Mouse (Mus musculus): ENCODE measurements around the gene Mob2.

The Mob2 gene

GRCm38 (mm10) chr7:142060931-142061565 is at the start of gene Mob2:
Mob2 (minus strand) TSS chr7:142061065.
- peak; percentile 92 to 96 for DNase-seq

GRCm38 (mm10) chr7:142104747-142105146 is 43.9 kb upstream of the Mob2 start:
- no peak for DNase-seq

- DNase-seq, result peak; percentile 88 to 90
Measured at GRCm38 (mm10) chr7:142097776-142098175, 36.9 kb upstream of the Mob2 start.

- DNase-seq, result no peak
Measured at GRCm38 (mm10) chr7:142096701-142097100, 35.8 kb upstream of the Mob2 start.

- DNase-seq, result peak; percentile 88 to 94
Measured at GRCm38 (mm10) chr7:142095183-142095931, 34.5 kb upstream of the Mob2 start, which contains the start of gene Dusp8. Dusp8 (minus strand) TSS chr7:142095843.

GRCm38 (mm10) chr7:142094301-142095143 is 33.7 kb upstream of the Mob2 start:
- peak in 1 of 2 experiments; percentile 64 for DNase-seq

GRCm38 (mm10) chr7:142093696-142094240 is 32.9 kb upstream of the Mob2 start:
- DNase-seq, result no peak

GRCm38 (mm10) chr7:142092991-142093390 is 32.1 kb upstream of the Mob2 start:
- no peak for DNase-seq

- no peak for DNase-seq
Measured at GRCm38 (mm10) chr7:142091848-142092247, 31.0 kb upstream of the Mob2 start.

GRCm38 (mm10) chr7:142089648-142090447 is 29.0 kb upstream of the Mob2 start:
- no peak for DNase-seq

GRCm38 (mm10) chr7:142088886-142089285 is 28.0 kb upstream of the Mob2 start:
- DNase-seq, result no peak

GRCm38 (mm10) chr7:142087069-142087652 is 26.3 kb upstream of the Mob2 start:
- no peak for DNase-seq

- no peak for DNase-seq
Measured at GRCm38 (mm10) chr7:142086159-142086905, 25.5 kb upstream of the Mob2 start.

- peak; percentile 78 to 88 for DNase-seq
Measured at GRCm38 (mm10) chr7:142084820-142085219, 24.0 kb upstream of the Mob2 start.

- DNase-seq, result no peak
Measured at GRCm38 (mm10) chr7:142084395-142084794, 23.5 kb upstream of the Mob2 start.

- DNase-seq, result peak; percentile 33 to 46
Measured at GRCm38 (mm10) chr7:142083588-142084317, 22.9 kb upstream of the Mob2 start.

- DNase-seq, result no peak
Measured at GRCm38 (mm10) chr7:142082607-142083006, 21.7 kb upstream of the Mob2 start.

GRCm38 (mm10) chr7:142082179-142082578 is 21.3 kb upstream of the Mob2 start:
- no peak for DNase-seq

GRCm38 (mm10) chr7:142081736-142082135 is 20.9 kb upstream of the Mob2 start:
- DNase-seq, result no peak

GRCm38 (mm10) chr7:142080876-142081275 is 20.0 kb upstream of the Mob2 start:
- no peak for DNase-seq
